Mouse (Mus musculus) limb, embryonic 11.5 days (tissue): ENCODE data around the gene Fem1a. TPM values are rescaled to one million over a fixed set of nuclear protein-coding genes. Genes with fewer than 3 reads are reported as not detected.

Experiments
- ATAC-seq: fragments of 200-750 bp; cut with Nextera tagmentation; 2 replicates; pipeline ENCODE4 v1.8.0; 2017; ENCODE audit warnings: low read depth; ENCODE audit not compliant: insufficient number of reproducible peaks, low FRiP score, low TSS enrichment
- DNase-seq: peaks from one replicate; pipeline ENCODE4 v3.0.0-alpha.2; 2015; ENCODE audit warnings: low spot score
- H3K27ac ChIP-seq: fragments of 300-500 bp; sonication (generic); replicated peaks from 2 replicates; pipeline ENCODE4 v1.5.1; 2014; ENCODE audit warnings: low read depth, mild to moderate bottlenecking, low read length
- H3K27me3 ChIP-seq: fragments of 300-500 bp; sonication (generic); 2 replicates; pipeline ENCODE4 v1.6.1; 2014; ENCODE audit warnings: mild to moderate bottlenecking, low read length, mixed read lengths; ENCODE audit not compliant: control insufficient read depth, insufficient read depth
- H3K36me3 ChIP-seq: fragments of 300-500 bp; sonication (generic); 2 replicates; pipeline ENCODE4 v1.6.1; 2014; ENCODE audit warnings: mild to moderate bottlenecking, low read length, moderate library complexity, mixed read lengths; ENCODE audit not compliant: control insufficient read depth, insufficient read depth
- H3K4me1 ChIP-seq: fragments of 300-500 bp; sonication (generic); 2 replicates; pipeline ENCODE4 v1.6.1; 2014; ENCODE audit warnings: low read length, mixed read lengths; ENCODE audit not compliant: control insufficient read depth, insufficient read depth
- H3K4me2 ChIP-seq: fragments of 300-500 bp; sonication (generic); 2 replicates; pipeline ENCODE4 v1.6.1; 2014; ENCODE audit warnings: low read depth, mild to moderate bottlenecking, moderate library complexity; ENCODE audit not compliant: severe bottlenecking
- H3K4me3 ChIP-seq: fragments of 300-500 bp; sonication (generic); 2 replicates; pipeline ENCODE4 v1.5.1; 2014; ENCODE audit warnings: low read depth, low read length
- H3K9ac ChIP-seq: fragments of 300-500 bp; sonication (generic); 2 replicates; pipeline ENCODE4 v1.6.1; 2014; ENCODE audit warnings: mild to moderate bottlenecking, low read length
- H3K9me3 ChIP-seq: fragments of 300-500 bp; sonication (generic); 2 replicates; pipeline ENCODE4 v1.6.1; 2016; ENCODE audit warnings: low read length; ENCODE audit not compliant: control insufficient read depth
- WGBS: fragments of 180-500 bp; shearing (Covaris S2); extraction: QIAGEN DNeasy Blood & Tissue Kit; methylation state at CpG from one replicate; pipeline ENCODE4 v1.1.7; 2014; 5-methylcytosine and 5-hydroxymethylcytosine counted together
- polyA plus RNA-seq: library from polyadenylated mRNA; unstranded; fragments of >200 nt; fragmentation: Nextera tagmentation; extraction: Ambion mirVana; gene quantifications from 2 replicates; pipeline ENCODE4 v1.2.1, GENCODE M21; 2014

Gene Fem1a
- polyA plus RNA-seq, 1 experiment from 2014 or later: 12.5 TPM

- Histone ChIP-seq H3K27me3 (no peaks in the 10 kb centered on the region), H3K9me3 (no peaks in the 10 kb centered on the region), H3K4me1 (peaks cover 33% of the 10 kb centered on the region), H3K4me2 (no peak overlapping the region; the same call in 1 of the 2 replicates), H3K36me3 (peaks cover 10% of the 10 kb centered on the region), H3K4me3 (no peak overlapping the region), H3K9ac (0 out of 2 replicates have a peak overlapping the region, but pooled peaks have one; percentile 17), H3K27ac (no peak overlapping the region)
- DNase-seq (no peak), ATAC-seq (no peak)
- WGBS: 65% methylated on average over 3 of the region's 3 CpGs
Measured at GRCm38 (mm10) chr17:56287830-56288229, 31.2 kb downstream of the Fem1a start.

- H3K9ac ChIP-seq: peak overlapping the region; percentile 62
- no peak for ATAC-seq
- H3K9me3 ChIP-seq: no peaks in the 10 kb centered on the region
- no peaks in the 10 kb centered on the region for H3K27me3 ChIP-seq
- peaks cover 33% of the 10 kb centered on the region for H3K4me1 ChIP-seq
- 26% methylated on average over 3 of the region's 3 CpGs for WGBS
- H3K36me3 ChIP-seq: peaks cover 10% of the 10 kb centered on the region
- H3K4me3 ChIP-seq: peak overlapping the region; percentile 55
- H3K27ac ChIP-seq: peak overlapping the region; percentile 95
- H3K4me2 ChIP-seq: peak overlapping the region; percentile 85
- no peak for DNase-seq
Measured at GRCm38 (mm10) chr17:56288866-56289265, 32.3 kb downstream of the Fem1a start.

GRCm38 (mm10) chr17:56289371-56290331 is 33.0 kb downstream of the Fem1a start:
- H3K4me1 ChIP-seq: peaks cover 33% of the 10 kb centered on the region
- peak overlapping the region; percentile 85 for H3K4me2 ChIP-seq
- H3K27ac ChIP-seq: peak overlapping the region; percentile 95
- peak overlapping the region; percentile 62 for H3K9ac ChIP-seq
- WGBS: under 1% methylated on average over 23 of the region's 23 CpGs
- peaks cover 10% of the 10 kb centered on the region for H3K36me3 ChIP-seq
- DNase-seq (peak; percentile 84), ATAC-seq (peak; percentile 27)
- no peaks in the 10 kb centered on the region for H3K9me3 ChIP-seq
- peak overlapping the region; percentile 55 for H3K4me3 ChIP-seq
- H3K27me3 ChIP-seq: no peaks in the 10 kb centered on the region

GRCm38 (mm10) chr17:56290388-56291170 is 34.0 kb downstream of the Fem1a start:
- Histone ChIP-seq H3K4me3 (peak overlapping the region; percentile 55), H3K9ac (peak overlapping the region; percentile 62), H3K27me3 (no peaks in the 10 kb centered on the region), H3K4me1 (peaks cover 33% of the 10 kb centered on the region), H3K27ac (peak overlapping the region; percentile 95), H3K36me3 (peaks cover 5% of the 10 kb centered on the region), H3K9me3 (no peaks in the 10 kb centered on the region), H3K4me2 (peak overlapping the region; percentile 85)
- WGBS: 5% methylated on average over 16 of the region's 17 CpGs
- DNase-seq (peak; percentile 99), ATAC-seq (peak; percentile 84)

GRCm38 (mm10) chr17:56291171-56291511 is 34.5 kb downstream of the Fem1a start:
- H3K27ac ChIP-seq: peak overlapping the region; percentile 95
- H3K9me3 ChIP-seq: no peaks in the 10 kb centered on the region
- DNase-seq (peak; percentile 91), ATAC-seq (peak; percentile 73)
- under 1% methylated on average over 16 of the region's 16 CpGs for WGBS
- peak overlapping the region; percentile 65 for H3K9ac ChIP-seq
- no peaks in the 10 kb centered on the region for H3K27me3 ChIP-seq
- H3K4me2 ChIP-seq: peak overlapping the region; percentile 85
- H3K36me3 ChIP-seq: peaks cover 4% of the 10 kb centered on the region
- peak overlapping the region; percentile 10; the same call in 1 of the 2 replicates for H3K4me3 ChIP-seq
- peaks cover 33% of the 10 kb centered on the region for H3K4me1 ChIP-seq

GRCm38 (mm10) chr17:56291826-56292475 is 35.3 kb downstream of the Fem1a start:
- Histone ChIP-seq H3K4me2 (no peak overlapping the region), H3K4me1 (peaks cover 33% of the 10 kb centered on the region), H3K36me3 (no peaks in the 10 kb centered on the region), H3K27ac (peak overlapping the region; percentile 95; the same call in 1 of the 2 replicates), H3K27me3 (no peaks in the 10 kb centered on the region), H3K4me3 (no peak overlapping the region), H3K9me3 (no peaks in the 10 kb centered on the region), H3K9ac (no peak overlapping the region)
- WGBS: 74% methylated on average over 7 of the region's 7 CpGs
- ATAC-seq: no peak
- DNase-seq: no peak

GRCm38 (mm10) chr17:56292531-56293222 is 36.1 kb downstream of the Fem1a start, which contains the start of gene Plin3:
Gene Plin3 (minus strand): TSS chr17:56292873.
- ATAC-seq (no peak), DNase-seq (no peak)
- no peaks in the 10 kb centered on the region for H3K27me3 ChIP-seq
- peaks cover 31% of the 10 kb centered on the region for H3K4me1 ChIP-seq
- H3K9me3 ChIP-seq: no peaks in the 10 kb centered on the region
- no peak within 1 kb of the TSS for H3K4me3 ChIP-seq
- H3K36me3 ChIP-seq: no peaks in the 10 kb centered on the region
- H3K4me2 ChIP-seq: no peak within 1 kb of the TSS
- no peak within 1 kb of the TSS for H3K9ac ChIP-seq
- 84% methylated on average over 4 of the region's 4 CpGs for WGBS
- H3K27ac ChIP-seq: no peak within 1 kb of the TSS
